Mouse (Mus musculus) thymus, postnatal 0 days (tissue): ENCODE data around the gene Qrfpr. TPM values are rescaled to one million over a fixed set of nuclear protein-coding genes. Genes with fewer than 3 reads are reported as not detected.

Experiments
- DNase-seq: peaks from one replicate; pipeline ENCODE4 v3.0.0-alpha.2; 2015; ENCODE audit warnings: low spot score
- polyA plus RNA-seq: library from polyadenylated mRNA; unstranded; fragments of >200 nt; fragmentation: Nextera tagmentation; extraction: Ambion mirVana; gene quantifications from 2 replicates; pipeline ENCODE4 v1.2.1, GENCODE M21; 2015

The Qrfpr gene
- polyA plus RNA-seq, 1 experiment from 2014 or later, result 1.3 TPM

DNA sequence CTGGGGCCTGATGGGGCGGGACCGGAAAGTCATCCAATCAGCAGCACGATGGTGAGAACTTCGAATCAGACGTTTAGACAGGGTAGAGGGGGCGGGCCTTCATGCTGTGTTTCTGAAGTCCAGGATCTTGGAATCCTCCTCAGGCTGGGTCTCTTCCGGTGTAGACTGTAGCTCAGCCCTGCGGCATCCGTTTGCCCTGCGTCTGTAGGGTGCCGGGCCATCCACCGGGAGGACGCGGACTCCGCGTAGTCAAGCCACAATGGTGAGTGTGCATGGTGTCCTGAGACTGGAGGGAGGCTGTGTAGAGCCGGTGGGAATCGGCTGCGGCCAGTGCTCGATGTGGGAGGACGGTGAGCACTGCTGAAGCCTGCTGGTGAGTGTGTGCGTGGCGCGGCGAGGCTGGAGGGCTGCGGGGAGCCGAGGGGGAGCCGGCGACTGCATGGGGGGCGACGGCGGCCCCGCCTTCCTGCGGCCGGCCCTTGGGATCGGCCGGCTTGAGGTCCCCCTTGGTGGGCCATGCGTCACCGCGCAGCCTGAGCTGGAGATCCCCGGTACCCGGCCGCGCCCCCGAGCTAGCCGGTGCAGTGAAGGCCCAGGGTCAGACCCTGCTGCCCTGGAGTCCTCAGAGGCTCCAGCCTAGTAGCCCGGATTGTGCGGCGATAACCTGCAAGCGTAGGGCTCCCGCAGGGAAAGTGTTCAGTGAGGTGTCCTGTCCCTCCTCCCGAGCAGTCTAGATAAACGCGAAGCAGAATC is 71.0 kb downstream of the Qrfpr start, which contains the start of gene D3Ertd254e:
TSS of gene D3Ertd254e (plus strand) at position 84 of the 753 bp plus-strand sequence.
- peak; percentile 86 for DNase-seq

DNA sequence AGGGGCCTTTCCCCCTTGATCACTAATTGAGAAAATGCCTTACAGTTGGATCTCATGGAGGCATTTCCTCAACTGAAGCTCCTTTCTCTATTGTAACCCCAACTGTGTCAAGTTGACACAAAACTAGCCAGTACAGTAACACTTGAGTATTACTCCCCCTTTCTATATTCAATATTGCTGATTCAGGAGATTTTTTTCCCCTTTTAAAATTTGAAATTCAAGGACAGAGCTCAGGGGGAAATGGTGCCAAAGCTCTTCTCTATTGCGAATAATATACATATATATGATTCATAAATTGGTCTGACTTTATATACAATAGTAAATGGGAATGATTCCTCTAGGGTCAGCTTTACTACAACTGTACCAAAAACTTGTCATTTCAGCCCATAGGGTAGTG is 71.6 kb downstream of the Qrfpr start:
- no peak for DNase-seq

DNA sequence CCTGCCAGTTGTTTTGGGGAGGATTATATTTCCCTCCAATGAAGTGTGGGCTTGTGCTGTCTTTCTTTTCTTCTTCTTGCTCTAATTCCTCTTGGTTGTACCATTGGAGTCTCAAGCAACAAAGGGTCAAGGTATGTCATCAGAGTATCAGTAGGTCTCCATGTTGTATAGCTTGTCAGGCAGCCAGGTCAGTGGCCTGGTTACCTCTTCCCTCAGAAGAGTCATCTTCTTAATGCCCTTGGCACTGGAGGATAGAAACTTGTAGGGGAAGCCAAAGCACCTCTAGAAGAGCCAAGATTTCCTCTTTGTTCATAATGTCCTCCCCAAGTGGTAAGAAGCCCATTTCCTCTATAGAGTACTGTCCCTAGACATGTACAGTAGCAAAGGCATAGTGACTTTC is 83.1 kb downstream of the Qrfpr start:
- DNase-seq, result no peak

DNA sequence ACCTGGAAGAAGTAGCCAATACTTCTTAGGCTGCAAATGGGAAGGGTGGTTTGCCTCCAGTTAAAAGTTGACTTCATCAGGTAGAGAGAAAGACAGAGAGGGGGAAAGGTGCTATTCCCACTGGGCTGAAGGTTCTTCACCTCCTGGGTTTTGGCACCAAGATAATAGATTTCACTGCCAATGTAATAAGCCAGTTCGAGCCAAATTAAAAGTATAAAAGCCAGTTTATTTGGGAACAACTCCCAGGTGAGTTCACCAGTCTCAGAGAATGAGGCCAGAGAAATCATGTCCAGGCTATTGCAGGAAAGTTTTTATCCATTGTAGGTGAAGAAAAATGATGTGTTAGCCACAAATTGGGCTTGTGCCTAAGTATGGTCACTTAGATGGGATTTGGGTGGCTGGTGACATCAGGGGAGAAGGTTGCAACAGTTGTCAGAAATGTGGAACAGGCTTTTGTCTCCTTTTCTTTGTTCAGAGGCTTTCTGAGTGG is 83.9 kb downstream of the Qrfpr start:
- no peak for DNase-seq

DNA sequence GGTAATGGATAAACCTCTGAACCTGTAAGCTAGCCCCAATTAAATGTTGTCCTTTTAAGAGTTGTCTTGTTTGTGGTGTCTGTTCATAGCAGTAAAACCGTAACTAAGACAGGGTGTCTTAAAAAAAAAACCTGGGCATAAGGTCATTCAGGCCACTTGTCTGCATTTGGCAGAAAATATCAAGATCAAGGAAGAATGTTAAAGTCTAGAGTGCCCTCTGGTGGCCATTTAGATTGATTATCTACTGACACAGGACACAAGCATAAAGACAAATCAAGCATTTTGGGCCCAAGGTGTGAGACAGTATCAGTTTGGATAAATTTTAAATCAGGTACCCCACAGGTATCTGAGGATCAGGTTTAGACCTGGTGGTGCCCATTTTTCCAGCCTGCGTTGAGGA is 84.6 kb downstream of the Qrfpr start:
- peak; percentile 49 for DNase-seq

DNA sequence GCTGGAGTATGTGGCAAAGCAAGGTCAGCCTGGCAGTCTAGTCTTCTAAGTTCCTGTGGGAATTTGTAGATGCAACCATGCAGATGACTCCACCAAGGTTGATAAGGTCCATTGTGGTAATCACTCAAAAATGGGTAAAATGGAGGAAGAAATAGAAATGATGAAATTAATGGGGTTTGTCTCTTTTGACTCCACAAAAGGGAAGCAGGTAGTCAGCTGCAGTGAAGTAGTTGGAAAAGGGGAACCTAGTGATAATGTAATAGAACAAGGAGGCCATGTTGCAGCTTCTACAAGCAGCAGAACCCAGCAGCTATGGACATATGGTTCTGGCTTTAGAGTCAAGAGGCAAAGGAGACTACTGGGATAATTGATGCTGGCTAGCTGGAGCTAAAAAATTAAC is 86.0 kb downstream of the Qrfpr start:
- no peak for DNase-seq

Other genes starting within 250 kb of the Qrfpr start
- gene Mccc1, start 221.6 kb downstream of the Qrfpr start, polyA plus RNA-seq, result 27.4 and 36.4 TPM in 2 replicates
- 0.03 and 0.05 TPM in 2 replicates for gene Ccdc144b, start 168.8 kb downstream of the Qrfpr start, polyA plus RNA-seq
- gene Acad9, start 156.3 kb downstream of the Qrfpr start, polyA plus RNA-seq, result 65.4 and 68.9 TPM in 2 replicates
- 4.2 and 5.2 TPM in 2 replicates for gene D3Ertd254e, start 71.3 kb downstream of the Qrfpr start, polyA plus RNA-seq